Mouse (Mus musculus) spleen, adult 2 months (tissue): Measurements from ENCODE around the gene Nfil3.

Source experiments
- CTCF ChIP-seq: fragments of 200-500 bp; IDR thresholded peaks from 2 replicates; pipeline ENCODE4 v1.5.1; 2011; ENCODE audit warnings: mild to moderate bottlenecking, inconsistent platforms; ENCODE audit not compliant: insufficient read depth, insufficient read length, insufficient replicate concordance; ENCODE audit errors: extremely low read depth
- POLR2A ChIP-seq: fragments of 200-500 bp; IDR thresholded peaks from 2 replicates; pipeline ENCODE4 v1.6.1; 2011; ENCODE audit warnings: low read depth, low read length, inconsistent platforms

GRCm38 (mm10) chr13:53011426-53011825, 30.6 kb upstream of the Nfil3 start:
- TF ChIP-seq CTCF (no peak), POLR2A (no peak)
